Mouse (Mus musculus) ES-Bruce4 (cell line): ENCODE results near the gene Borcs6. TPM values are rescaled to one million over a fixed set of nuclear protein-coding genes. Genes with fewer than 3 reads are reported as not detected.
A peak's percentile ranks its signal among the peaks of the same experiment; 100 is the strongest.

ENCODE experiments used
- H3K27ac ChIP-seq: 2 replicates; pipeline ENCODE4 v1.5.1; 2012; ENCODE audit warnings: low read length, inconsistent platforms; ENCODE audit not compliant: insufficient read depth
- H3K27me3 ChIP-seq: 2 replicates; pipeline ENCODE4 v1.6.1; 2012; ENCODE audit warnings: mild to moderate bottlenecking, low read length, inconsistent platforms; ENCODE audit not compliant: control insufficient read depth, poor library complexity, insufficient read depth, severe bottlenecking
- H3K36me3 ChIP-seq: 2 replicates; pipeline ENCODE4 v1.6.1; 2012; ENCODE audit warnings: inconsistent platforms, mild to moderate bottlenecking, low read length, moderate library complexity; ENCODE audit not compliant: control insufficient read depth, poor library complexity, insufficient read depth, severe bottlenecking
- H3K4me1 ChIP-seq: one replicate; pipeline ENCODE4 v1.8.1; 2011; ENCODE audit warnings: low read length; ENCODE audit not compliant: control insufficient read depth, insufficient read depth
- H3K4me3 ChIP-seq: 2 replicates; pipeline ENCODE4 v1.5.1; 2011; ENCODE audit warnings: low read depth, mild to moderate bottlenecking, low read length
- H3K9ac ChIP-seq: 2 replicates; pipeline ENCODE4 v1.6.1; 2012; ENCODE audit warnings: low read depth, mild to moderate bottlenecking, inconsistent platforms; ENCODE audit not compliant: poor library complexity, severe bottlenecking
- H3K9me3 ChIP-seq: replicated peaks from 2 replicates; pipeline ENCODE4 v1.6.1; 2012; ENCODE audit warnings: mild to moderate bottlenecking, low read length, inconsistent platforms; ENCODE audit not compliant: control insufficient read depth, poor library complexity, insufficient read depth, severe bottlenecking
- CTCF ChIP-seq: IDR thresholded peaks from one replicate; pipeline ENCODE4 v1.8.1; 2011; ENCODE audit warnings: low read depth, low read length
- EP300 ChIP-seq: IDR thresholded peaks from 2 replicates; pipeline ENCODE4 v1.6.1; 2011; ENCODE audit warnings: low read depth, low read length; ENCODE audit not compliant: insufficient read depth
- POLR2A ChIP-seq: IDR thresholded peaks from one replicate; pipeline ENCODE4 v1.8.1; 2011; ENCODE audit warnings: low read length; ENCODE audit not compliant: insufficient read depth
- polyA plus RNA-seq: library from polyadenylated mRNA; stranded (reverse); fragments of >200 nt; gene quantifications from 2 replicates; pipeline ENCODE4 v1.2.4, GENCODE M21; 2011; ENCODE audit warnings: low read depth; ENCODE audit not compliant: missing spikeins, insufficient read depth, insufficient read length

Gene Borcs6
- polyA plus RNA-seq, 1 experiment: 4.0 TPM

DNA sequence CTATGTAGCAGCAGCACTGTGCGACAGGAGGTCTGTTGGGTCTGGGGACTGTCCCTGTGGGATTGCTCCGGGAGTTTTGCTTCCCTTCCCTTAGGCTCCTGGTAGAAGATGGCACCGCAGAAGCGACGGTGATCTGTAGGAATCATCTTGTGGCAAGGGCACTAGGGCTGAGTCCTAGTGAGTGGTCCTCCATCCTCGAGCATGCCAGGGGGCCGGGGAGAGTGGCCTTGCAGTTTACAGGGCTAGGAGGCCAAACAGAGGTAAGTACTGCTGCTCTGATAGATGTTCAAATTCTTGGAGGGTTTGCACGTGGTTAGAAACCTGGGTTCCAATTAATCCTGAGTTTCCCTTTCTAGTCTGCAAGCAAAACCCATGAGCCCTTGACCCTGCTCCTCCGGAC lies 24.1 kb upstream of the Borcs6 start:
- peak overlapping the region; percentile 41 for H3K4me3 ChIP-seq
- peak overlapping the region; percentile 37; the same call in 1 of the 2 replicates for H3K9ac ChIP-seq
- TF ChIP-seq EP300: no peak
- no peak for TF ChIP-seq CTCF
- no peak for TF ChIP-seq POLR2A
- no peaks in the 10 kb centered on the region for H3K4me1 ChIP-seq
- peaks cover 49% of the 10 kb centered on the region for H3K36me3 ChIP-seq
- no peaks in the 10 kb centered on the region for H3K27me3 ChIP-seq
- H3K9me3 ChIP-seq: no peaks in the 10 kb centered on the region
- H3K27ac ChIP-seq: peak overlapping the region; percentile 69

DNA sequence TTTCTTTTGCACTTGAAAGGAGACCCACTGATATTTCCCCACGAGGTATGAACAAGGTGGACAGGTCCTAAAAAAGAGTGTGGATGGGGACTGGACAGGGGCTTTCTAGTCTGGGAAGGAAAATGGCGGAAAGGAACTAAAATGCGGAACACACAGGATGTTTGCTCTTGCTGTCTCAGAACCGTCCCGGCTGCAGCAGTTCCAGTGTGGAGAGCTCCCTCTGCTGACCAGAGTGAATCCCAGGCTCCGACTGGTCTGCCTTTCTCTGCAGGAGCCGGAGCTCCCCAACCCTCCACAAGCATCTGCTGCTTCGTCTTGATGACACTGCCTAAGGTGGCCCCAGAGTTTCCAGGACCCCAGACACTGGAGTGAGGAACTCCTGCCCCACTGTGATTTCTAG lies 23.7 kb upstream of the Borcs6 start:
- peak; percentile 92 for TF ChIP-seq CTCF
- TF ChIP-seq POLR2A: no peak
- TF ChIP-seq EP300: no peak
- H3K4me3 ChIP-seq: peak overlapping the region; percentile 41
- peaks cover 45% of the 10 kb centered on the region for H3K36me3 ChIP-seq
- no peaks in the 10 kb centered on the region for H3K9me3 ChIP-seq
- no peaks in the 10 kb centered on the region for H3K27me3 ChIP-seq
- H3K9ac ChIP-seq: peak overlapping the region; percentile 37; the same call in 1 of the 2 replicates
- no peaks in the 10 kb centered on the region for H3K4me1 ChIP-seq
- H3K27ac ChIP-seq: peak overlapping the region; percentile 69

DNA sequence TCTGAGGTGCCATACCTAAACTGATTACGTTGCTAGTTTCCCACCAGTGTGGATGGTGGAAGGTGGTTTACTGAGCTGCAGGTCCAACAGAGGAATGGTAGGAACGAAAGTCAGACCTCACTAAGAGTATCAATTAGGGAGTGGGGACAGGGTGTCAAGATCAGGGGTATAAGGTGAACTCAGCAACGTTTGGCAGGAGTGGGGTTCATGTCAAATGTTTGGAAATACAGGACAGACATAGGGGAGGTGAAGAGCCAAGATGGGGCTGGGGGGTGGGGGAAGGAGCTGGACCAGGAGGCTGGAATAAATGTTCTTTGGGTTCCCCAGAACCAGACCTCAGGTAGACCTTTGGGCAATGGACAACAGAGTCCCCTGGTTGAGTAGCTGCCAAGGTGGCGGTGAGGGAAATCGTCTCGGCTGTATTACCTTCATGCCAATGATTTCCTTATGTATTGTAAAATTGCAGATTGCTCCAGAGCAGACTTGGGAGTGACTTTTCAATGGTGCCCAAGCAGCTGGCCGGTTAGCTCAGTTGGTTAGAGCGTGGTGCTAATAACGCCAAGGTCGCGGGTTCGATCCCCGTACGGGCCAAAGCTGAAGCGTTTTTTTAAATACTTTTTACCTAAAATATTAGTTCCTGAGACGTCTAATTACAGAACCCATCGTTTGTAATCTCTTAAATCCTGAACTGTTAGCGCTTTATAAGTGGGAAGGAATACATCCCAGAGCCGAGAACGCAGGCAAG lies 22.9 kb upstream of the Borcs6 start:
- no peaks in the 10 kb centered on the region for H3K27me3 ChIP-seq
- peak overlapping the region; percentile 85 for H3K4me3 ChIP-seq
- TF ChIP-seq EP300 (0 out of 2 replicates have a peak, but pooled peaks have one; percentile 37), POLR2A (no peak)
- peak overlapping the region; percentile 24 for H3K27ac ChIP-seq
- H3K9ac ChIP-seq: peak overlapping the region; percentile 62
- H3K4me1 ChIP-seq: no peaks in the 10 kb centered on the region
- peaks cover 37% of the 10 kb centered on the region for H3K36me3 ChIP-seq
- no peaks in the 10 kb centered on the region for H3K9me3 ChIP-seq

DNA sequence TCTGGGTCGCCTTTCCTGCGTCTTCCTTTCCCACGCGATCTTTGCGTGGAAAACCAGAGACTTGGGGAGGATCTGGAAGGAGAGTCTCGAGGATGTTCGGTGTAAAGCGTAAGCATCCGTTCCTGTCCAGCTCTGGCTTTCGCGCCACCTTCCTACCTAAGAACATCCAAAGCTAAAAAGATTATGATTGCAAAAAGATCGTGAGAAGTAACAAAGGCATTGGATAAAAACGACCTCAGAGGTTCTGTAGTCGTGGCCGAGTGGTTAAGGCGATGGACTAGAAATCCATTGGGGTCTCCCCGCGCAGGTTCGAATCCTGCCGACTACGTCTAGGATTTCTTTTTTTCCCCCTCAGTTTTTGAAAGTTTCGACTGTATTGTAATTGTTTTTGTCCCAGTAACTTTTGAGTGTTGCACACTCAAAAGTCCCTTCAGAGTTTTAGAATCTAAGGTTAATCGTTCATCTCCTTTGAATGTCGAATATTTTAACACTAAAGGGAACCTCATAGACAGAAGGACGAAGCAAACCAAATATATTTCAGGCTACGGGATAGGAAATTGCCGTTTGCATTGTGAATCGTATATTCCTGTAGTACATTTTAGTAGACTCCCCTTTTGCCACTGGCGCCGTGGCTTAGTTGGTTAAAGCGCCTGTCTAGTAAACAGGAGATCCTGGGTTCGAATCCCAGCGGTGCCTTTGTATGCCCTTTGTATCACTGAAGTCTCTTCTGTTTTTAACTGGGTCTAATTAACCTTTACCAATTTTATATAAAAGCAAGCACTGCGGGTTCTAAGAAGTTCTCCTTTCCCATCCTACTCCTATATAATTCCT lies 22.1 kb upstream of the Borcs6 start:
- H3K9ac ChIP-seq: peak overlapping the region; percentile 62
- no peaks in the 10 kb centered on the region for H3K9me3 ChIP-seq
- peak overlapping the region; percentile 21 for H3K27ac ChIP-seq
- peak overlapping the region; percentile 85 for H3K4me3 ChIP-seq
- peaks cover 31% of the 10 kb centered on the region for H3K36me3 ChIP-seq
- TF ChIP-seq CTCF (no peak), POLR2A (no peak), EP300 (no peak)
- H3K4me1 ChIP-seq: no peaks in the 10 kb centered on the region
- H3K27me3 ChIP-seq: no peaks in the 10 kb centered on the region

DNA sequence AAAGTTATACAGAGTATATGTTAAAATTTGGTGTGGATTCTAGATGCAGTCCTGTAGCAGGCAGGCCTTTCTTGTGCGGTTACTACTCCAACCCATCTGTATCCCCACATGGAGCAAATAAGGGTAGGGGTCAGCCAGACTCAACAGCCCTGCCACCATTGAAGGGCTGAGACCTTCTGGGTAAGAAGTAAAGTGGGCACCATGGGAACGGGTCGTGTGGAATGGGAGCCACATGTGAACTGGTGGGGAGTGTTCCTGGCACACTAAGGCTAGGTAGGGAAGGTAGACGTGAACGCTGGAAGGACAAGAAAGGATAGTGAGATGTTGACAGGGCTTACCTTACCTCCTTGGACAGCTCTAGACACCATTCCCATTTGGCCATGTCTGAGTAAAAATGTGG lies 21.3 kb upstream of the Borcs6 start:
- TF ChIP-seq POLR2A (no peak), EP300 (no peak), CTCF (no peak)
- H3K9me3 ChIP-seq: no peaks in the 10 kb centered on the region
- no peak overlapping the region for H3K9ac ChIP-seq
- H3K4me3 ChIP-seq: no peak overlapping the region
- H3K27me3 ChIP-seq: no peaks in the 10 kb centered on the region
- no peaks in the 10 kb centered on the region for H3K4me1 ChIP-seq
- no peak overlapping the region for H3K27ac ChIP-seq
- peaks cover 24% of the 10 kb centered on the region for H3K36me3 ChIP-seq
